Mouse (Mus musculus): ENCODE measurements around the gene Maff. TPM values are rescaled to one million over a fixed set of nuclear protein-coding genes. Genes with fewer than 3 reads are reported as not detected.
A peak's percentile ranks its signal among the peaks of the same experiment; 100 is the strongest.

Gene Maff
- polyA plus RNA-seq, 1 experiment from 2014 or later, result 5.2 TPM

DNA sequence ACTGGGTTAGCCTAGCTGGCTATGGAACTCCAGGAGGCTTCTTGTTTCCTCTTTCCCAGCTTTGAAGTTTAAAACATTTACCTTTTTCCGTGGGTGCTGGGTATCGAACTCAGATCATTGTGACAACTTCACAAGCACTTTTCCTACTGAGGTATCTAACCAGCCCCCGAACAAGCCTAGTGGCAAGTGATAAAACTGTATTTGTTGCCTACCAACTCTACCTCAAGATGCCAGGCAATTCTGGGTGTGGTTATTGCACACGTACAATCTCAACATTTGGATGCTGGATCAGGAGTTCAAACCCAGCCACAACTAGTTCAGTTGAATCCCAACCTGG is 17.5 kb upstream of the Maff start:
- H3K9me3 ChIP-seq (ENCODE audit: control insufficient read depth, low read length), result no peaks in the 10 kb centered on the region
- ATAC-seq (ENCODE audit: low read depth), result no peak
- no peak overlapping the region for H3K4me3 ChIP-seq (ENCODE audit: low read length)
- H3K27me3 ChIP-seq (ENCODE audit: control insufficient read depth, insufficient read depth, low read depth, low read length), result no peaks in the 10 kb centered on the region
- H3K4me2 ChIP-seq (ENCODE audit: low read depth, low read length), result peak overlapping the region; percentile 62
- H3K36me3 ChIP-seq (ENCODE audit: control insufficient read depth, insufficient read depth, low read length), result no peaks in the 10 kb centered on the region
- H3K27ac ChIP-seq (ENCODE audit: low read length), result peak overlapping the region; percentile 93; the same call in 1 of the 2 replicates
- H3K4me1 ChIP-seq (replicated peaks; ENCODE audit: control insufficient read depth, insufficient read depth, low read length), result peaks cover 40% of the 10 kb centered on the region
- no peak overlapping the region for H3K9ac ChIP-seq (ENCODE audit: low read length)
- 81% methylated on average over 4 of the region's 4 CpGs for WGBS

DNA sequence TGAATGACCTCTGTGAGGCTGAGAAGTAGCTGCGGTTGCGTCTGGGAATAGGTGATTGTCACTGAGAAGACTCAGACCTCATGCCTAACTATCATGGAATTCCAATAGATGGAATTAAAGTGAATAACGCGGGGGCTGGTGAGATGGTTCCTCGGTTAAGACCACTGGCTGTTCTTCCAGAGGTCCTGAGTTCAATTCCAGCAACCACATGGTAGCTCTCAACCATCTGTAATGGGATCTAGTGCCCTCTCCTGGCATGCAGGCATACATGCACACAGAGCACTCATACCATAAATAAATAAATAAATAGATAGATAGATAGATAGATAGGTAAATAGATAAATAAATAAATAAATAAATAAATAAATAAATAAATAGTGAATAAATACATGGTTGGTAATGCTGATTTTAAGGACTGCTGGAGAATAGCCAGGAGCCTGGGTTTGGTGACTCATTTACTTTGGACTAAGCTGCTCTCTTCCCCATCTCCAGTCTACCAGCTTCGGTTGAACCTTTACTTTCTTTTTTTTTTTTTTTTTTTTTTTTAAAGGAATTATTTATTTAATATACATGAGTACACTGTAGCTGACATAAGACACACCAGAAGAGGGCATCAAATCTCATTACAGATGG is 17.0 kb upstream of the Maff start:
- Histone ChIP-seq H3K27me3 (ENCODE audit: control insufficient read depth, insufficient read depth, low read depth, low read length) (no peaks in the 10 kb centered on the region), H3K27ac (ENCODE audit: low read length) (no peak overlapping the region), H3K36me3 (ENCODE audit: control insufficient read depth, insufficient read depth, low read length) (no peaks in the 10 kb centered on the region), H3K4me3 (ENCODE audit: low read length) (no peak overlapping the region), H3K4me2 (ENCODE audit: low read depth, low read length) (no peak overlapping the region), H3K4me1 (replicated peaks; ENCODE audit: control insufficient read depth, insufficient read depth, low read length) (peaks cover 35% of the 10 kb centered on the region), H3K9ac (ENCODE audit: low read length) (no peak overlapping the region), H3K9me3 (ENCODE audit: control insufficient read depth, low read length) (no peaks in the 10 kb centered on the region)
- WGBS, result 94% methylated on average over 6 of the region's 6 CpGs
- no peak for ATAC-seq (ENCODE audit: low read depth)

DNA sequence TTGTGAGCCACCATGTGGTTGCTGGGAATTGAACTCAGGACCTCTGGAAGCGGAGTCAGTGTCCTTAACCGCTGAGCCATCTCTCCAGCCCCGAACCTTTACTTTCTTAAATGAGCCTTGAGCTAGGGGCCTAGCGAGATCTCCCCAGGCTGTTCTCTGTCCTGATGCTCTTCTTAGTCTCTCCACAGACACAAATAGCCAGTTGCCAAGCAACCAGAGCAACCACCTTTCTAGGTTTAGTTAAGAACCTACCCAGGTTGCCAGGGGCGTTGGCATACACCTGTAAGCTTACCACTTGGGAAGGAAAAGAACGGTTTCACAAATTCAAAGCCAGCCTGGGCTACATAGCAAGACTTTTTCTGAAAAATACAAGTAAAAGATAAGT is 16.4 kb upstream of the Maff start:
- no peaks in the 10 kb centered on the region for H3K36me3 ChIP-seq (ENCODE audit: control insufficient read depth, insufficient read depth, low read length)
- ATAC-seq (ENCODE audit: low read depth), result no peak
- H3K4me2 ChIP-seq (ENCODE audit: low read depth, low read length), result no peak overlapping the region
- peaks cover 30% of the 10 kb centered on the region for H3K4me1 ChIP-seq (replicated peaks; ENCODE audit: control insufficient read depth, insufficient read depth, low read length)
- WGBS, result 77% methylated on average over 6 of the region's 6 CpGs
- no peak overlapping the region for H3K4me3 ChIP-seq (ENCODE audit: low read length)
- H3K27ac ChIP-seq (ENCODE audit: low read length), result peak overlapping the region; percentile 70
- H3K27me3 ChIP-seq (ENCODE audit: control insufficient read depth, insufficient read depth, low read depth, low read length), result no peaks in the 10 kb centered on the region
- H3K9me3 ChIP-seq (ENCODE audit: control insufficient read depth, low read length), result no peaks in the 10 kb centered on the region
- H3K9ac ChIP-seq (ENCODE audit: low read length), result no peak overlapping the region

DNA sequence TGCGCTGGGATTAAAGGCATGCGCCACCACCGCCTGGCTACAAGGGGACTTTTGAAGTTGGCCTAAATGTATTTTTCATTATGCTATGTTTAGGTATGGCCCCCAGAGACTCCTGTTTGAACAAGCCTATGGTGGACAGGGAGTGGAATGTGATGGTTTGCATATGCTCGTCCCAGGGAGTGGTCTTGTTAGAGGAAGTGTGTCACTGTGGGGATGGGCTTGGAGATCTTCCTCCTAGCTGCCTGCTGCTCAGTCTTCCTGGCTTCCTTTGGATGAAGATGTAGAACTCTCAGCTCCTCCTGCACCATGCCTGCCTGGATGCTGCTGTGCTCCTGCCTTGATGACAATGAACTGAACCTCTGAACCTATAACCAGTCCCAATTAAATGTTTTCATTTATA is 15.9 kb upstream of the Maff start:
- H3K27ac ChIP-seq (ENCODE audit: low read length), result peak overlapping the region; percentile 70
- WGBS, result 29% methylated on average over 4 of the region's 4 CpGs

DNA sequence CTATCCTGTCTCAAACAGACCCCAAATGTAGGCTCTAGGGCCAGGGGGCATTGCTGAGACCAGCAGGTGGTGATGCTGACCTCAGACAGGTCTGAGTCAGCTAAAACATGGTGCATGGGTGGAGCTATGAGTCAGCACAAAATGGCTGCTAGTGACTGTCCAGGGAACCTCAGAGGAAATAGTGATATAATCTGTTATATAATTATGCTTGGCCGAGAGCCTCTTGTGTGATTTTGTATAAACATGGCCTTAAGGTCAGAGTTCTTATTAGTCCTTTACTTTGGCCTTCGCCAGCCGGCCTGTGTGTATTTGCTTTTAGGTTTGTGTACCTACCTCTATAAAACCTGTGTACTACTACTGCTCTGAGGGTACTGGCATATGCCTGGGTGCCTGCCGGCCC is 13.0 kb upstream of the Maff start:
- Histone ChIP-seq H3K27ac (ENCODE audit: low read length) (no peak overlapping the region), H3K9me3 (ENCODE audit: control insufficient read depth, low read length) (no peaks in the 10 kb centered on the region), H3K4me2 (ENCODE audit: low read depth, low read length) (no peak overlapping the region), H3K36me3 (ENCODE audit: control insufficient read depth, insufficient read depth, low read length) (no peaks in the 10 kb centered on the region), H3K4me1 (replicated peaks; ENCODE audit: control insufficient read depth, insufficient read depth, low read length) (peaks cover 6% of the 10 kb centered on the region), H3K9ac (ENCODE audit: low read length) (no peak overlapping the region), H3K4me3 (ENCODE audit: low read length) (no peak overlapping the region), H3K27me3 (ENCODE audit: control insufficient read depth, insufficient read depth, low read depth, low read length) (no peaks in the 10 kb centered on the region)
- ATAC-seq (ENCODE audit: low read depth), result no peak
- WGBS, result 27% methylated on average over 4 of the region's 4 CpGs

More for the DNA sequence above, 15.9 kb upstream of the Maff start:
- Histone ChIP-seq H3K4me1 (replicated peaks; ENCODE audit: control insufficient read depth, insufficient read depth, low read length) (peaks cover 24% of the 10 kb centered on the region), H3K9me3 (ENCODE audit: control insufficient read depth, low read length) (no peaks in the 10 kb centered on the region), H3K9ac (ENCODE audit: low read length) (no peak overlapping the region), H3K4me2 (ENCODE audit: low read depth, low read length) (no peak overlapping the region), H3K4me3 (ENCODE audit: low read length) (no peak overlapping the region), H3K36me3 (ENCODE audit: control insufficient read depth, insufficient read depth, low read length) (no peaks in the 10 kb centered on the region), H3K27me3 (ENCODE audit: control insufficient read depth, insufficient read depth, low read depth, low read length) (no peaks in the 10 kb centered on the region)
- ATAC-seq (ENCODE audit: low read depth), result 0 out of 2 replicates have a peak, but pooled peaks have one; percentile 15

DNA sequence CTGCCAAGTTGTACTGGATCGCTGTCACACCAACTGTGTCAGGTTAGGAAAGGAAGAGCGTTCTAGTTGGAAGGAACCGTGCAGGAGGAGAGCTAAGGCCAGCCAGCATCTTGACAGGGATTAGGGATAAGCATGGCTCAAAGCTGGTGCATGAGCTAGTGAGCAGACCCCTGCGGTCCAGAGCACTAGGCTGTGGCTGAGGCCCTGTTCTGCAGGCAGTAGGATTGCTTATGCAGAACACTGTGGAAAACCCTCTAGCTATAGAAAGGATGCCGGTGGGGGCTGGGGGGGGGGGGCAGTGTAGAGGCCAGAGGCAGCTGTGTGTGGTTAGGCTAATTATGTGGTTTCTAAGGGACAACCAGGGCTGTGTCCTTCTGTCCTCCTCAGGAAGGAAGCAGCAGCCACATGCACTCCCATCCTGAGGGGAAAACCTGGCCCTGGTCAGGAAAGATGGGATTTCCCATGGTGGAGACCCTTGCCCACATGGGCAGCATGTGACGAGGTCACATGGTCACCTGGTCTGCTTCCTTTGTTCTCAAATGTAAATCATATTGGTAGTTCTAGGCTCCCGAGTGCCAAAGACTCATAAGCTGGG is 11.3 kb upstream of the Maff start:
- WGBS, result 48% methylated on average over 7 of the region's 7 CpGs
- Histone ChIP-seq H3K4me1 (replicated peaks; ENCODE audit: control insufficient read depth, insufficient read depth, low read length) (peaks cover 4% of the 10 kb centered on the region), H3K9ac (ENCODE audit: low read length) (no peak overlapping the region), H3K4me3 (ENCODE audit: low read length) (no peak overlapping the region), H3K36me3 (ENCODE audit: control insufficient read depth, insufficient read depth, low read length) (no peaks in the 10 kb centered on the region), H3K4me2 (ENCODE audit: low read depth, low read length) (no peak overlapping the region), H3K9me3 (ENCODE audit: control insufficient read depth, low read length) (no peaks in the 10 kb centered on the region), H3K27me3 (ENCODE audit: control insufficient read depth, insufficient read depth, low read depth, low read length) (no peaks in the 10 kb centered on the region), H3K27ac (ENCODE audit: low read length) (no peak overlapping the region)
- ATAC-seq (ENCODE audit: low read depth), result no peak

DNA sequence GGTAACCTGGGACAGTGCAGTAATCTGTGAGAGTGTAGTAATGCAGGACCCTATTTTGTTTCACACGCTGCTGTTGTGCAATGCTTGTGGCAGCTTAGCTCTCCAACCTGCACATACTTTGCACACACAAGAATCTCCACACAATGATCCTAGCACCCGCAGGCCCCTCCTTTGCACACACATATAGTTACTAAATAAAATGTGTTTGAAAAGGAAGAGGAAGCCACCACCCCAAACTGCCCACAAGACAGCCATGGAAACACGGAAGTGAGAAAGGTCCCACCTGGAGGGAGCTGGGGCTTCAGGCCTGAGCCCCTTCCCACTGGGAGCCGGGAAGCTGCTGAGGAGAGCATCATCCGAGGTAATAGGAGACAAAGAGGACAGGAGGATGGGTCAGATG is 7.4 kb upstream of the Maff start:
- no peak overlapping the region for H3K4me2 ChIP-seq (ENCODE audit: low read depth, low read length)
- no peak for ATAC-seq (ENCODE audit: low read depth)
- no peaks in the 10 kb centered on the region for H3K36me3 ChIP-seq (ENCODE audit: control insufficient read depth, insufficient read depth, low read length)
- no peak overlapping the region for H3K9ac ChIP-seq (ENCODE audit: low read length)
- no peaks in the 10 kb centered on the region for H3K9me3 ChIP-seq (ENCODE audit: control insufficient read depth, low read length)
- H3K4me1 ChIP-seq (replicated peaks; ENCODE audit: control insufficient read depth, insufficient read depth, low read length), result no peaks in the 10 kb centered on the region; the same call in 1 of the 2 replicates
- 65% methylated on average over 5 of the region's 5 CpGs for WGBS
- H3K27me3 ChIP-seq (ENCODE audit: control insufficient read depth, insufficient read depth, low read depth, low read length), result no peaks in the 10 kb centered on the region
- H3K4me3 ChIP-seq (ENCODE audit: low read length), result no peak overlapping the region
- H3K27ac ChIP-seq (ENCODE audit: low read length), result no peak overlapping the region

DNA sequence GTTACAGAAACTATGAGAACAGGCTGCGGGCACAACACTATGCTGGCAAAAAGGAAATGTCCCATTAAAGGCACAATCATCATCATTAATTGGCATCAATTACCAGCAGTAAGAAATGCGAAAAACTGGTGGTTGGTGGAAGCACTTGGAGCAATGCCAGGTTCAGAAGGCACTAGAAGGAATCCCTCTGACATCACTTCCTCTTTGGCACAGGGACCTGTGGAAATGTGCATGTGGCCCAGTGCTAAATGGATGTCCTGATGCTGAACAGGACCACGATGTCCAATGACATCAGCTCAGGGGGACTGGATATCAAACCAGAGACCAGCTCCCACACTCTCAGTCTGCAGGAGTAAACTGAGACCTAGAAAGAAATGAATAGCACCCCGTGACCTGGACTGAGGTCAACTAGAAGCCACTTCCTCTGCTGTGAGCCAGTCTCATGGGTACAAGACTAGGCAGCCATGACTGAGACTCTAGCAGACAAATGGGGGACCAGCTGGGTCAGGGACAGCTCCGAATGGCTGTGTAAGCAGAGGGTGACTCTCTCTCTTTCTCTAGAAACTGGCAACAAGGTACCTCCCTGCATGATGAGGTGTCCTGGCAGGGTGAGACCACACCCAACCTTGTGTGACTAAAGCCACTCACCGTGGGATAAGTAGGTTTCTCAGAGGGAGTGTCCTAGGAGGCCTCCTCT is 3.6 kb upstream of the Maff start:
- Histone ChIP-seq H3K27ac (ENCODE audit: low read length) (no peak overlapping the region), H3K4me3 (ENCODE audit: low read length) (no peak overlapping the region), H3K9ac (ENCODE audit: low read length) (no peak overlapping the region), H3K9me3 (ENCODE audit: control insufficient read depth, low read length) (no peaks in the 10 kb centered on the region), H3K4me1 (replicated peaks; ENCODE audit: control insufficient read depth, insufficient read depth, low read length) (no peaks in the 10 kb centered on the region), H3K27me3 (ENCODE audit: control insufficient read depth, insufficient read depth, low read depth, low read length) (no peaks in the 10 kb centered on the region), H3K4me2 (ENCODE audit: low read depth, low read length) (no peak overlapping the region), H3K36me3 (ENCODE audit: control insufficient read depth, insufficient read depth, low read length) (no peaks in the 10 kb centered on the region)
- no peak for ATAC-seq (ENCODE audit: low read depth)
- 64% methylated on average over 6 of the region's 6 CpGs for WGBS

DNA sequence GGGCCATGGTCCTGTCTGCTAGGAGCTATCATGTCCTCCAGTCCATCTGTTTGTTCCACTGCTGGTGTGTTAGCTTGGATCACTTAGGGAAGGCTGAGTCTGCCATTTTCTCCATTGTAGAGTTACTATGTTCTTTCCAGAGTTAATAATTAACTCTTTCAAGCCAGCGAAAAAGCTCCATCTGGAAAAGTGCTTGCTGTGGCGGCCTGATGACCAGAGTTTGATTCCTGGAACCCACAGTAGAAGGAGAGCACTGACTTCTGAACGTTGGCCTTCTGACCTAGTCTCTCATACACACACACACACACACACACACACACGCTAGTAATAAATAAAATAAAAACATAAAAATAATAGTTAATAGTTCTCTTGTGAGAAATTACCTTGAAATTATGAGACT is 1.8 kb upstream of the Maff start:
- Histone ChIP-seq H3K9me3 (ENCODE audit: control insufficient read depth, low read length) (no peaks in the 10 kb centered on the region), H3K4me1 (replicated peaks; ENCODE audit: control insufficient read depth, insufficient read depth, low read length) (peaks cover 11% of the 10 kb centered on the region), H3K4me3 (ENCODE audit: low read length) (no peak overlapping the region), H3K9ac (ENCODE audit: low read length) (no peak overlapping the region), H3K27ac (ENCODE audit: low read length) (no peak overlapping the region), H3K4me2 (ENCODE audit: low read depth, low read length) (no peak overlapping the region), H3K36me3 (ENCODE audit: control insufficient read depth, insufficient read depth, low read length) (no peaks in the 10 kb centered on the region), H3K27me3 (ENCODE audit: control insufficient read depth, insufficient read depth, low read depth, low read length) (no peaks in the 10 kb centered on the region)
- ATAC-seq (ENCODE audit: low read depth), result no peak
- 64% methylated on average over 4 of the region's 4 CpGs for WGBS

Measured in lung, embryonic 16.5 days (tissue).